Mouse (Mus musculus) adipocyte (in vitro differentiated cells): ENCODE measurements at regions not wholly inside any gene's neighbourhood (a gene's known extent, or its start where the extent isn't known, plus 50 kb on each side); places are given as distances from the start of the nearest gene placed in this dataset.

Experiments
- DNase-seq: peaks from one replicate; pipeline ENCODE4 v3.0.0-alpha.2; 2016; ENCODE audit warnings: low spot score

GRCm38 (mm10) chr14:99614748-99615147, 316.3 kb downstream of the Klf5 start:
- DNase-seq: no peak

GRCm38 (mm10) chr14:99616655-99617335, 318.3 kb downstream of the Klf5 start:
- DNase-seq: no peak

- no peak for DNase-seq
Measured at GRCm38 (mm10) chr14:99617374-99617773, 318.9 kb downstream of the Klf5 start.

GRCm38 (mm10) chr14:99621538-99621937, 323.0 kb downstream of the Klf5 start:
- no peak for DNase-seq

GRCm38 (mm10) chr14:99624380-99625327, 326.2 kb downstream of the Klf5 start:
- DNase-seq: peak; percentile 24

GRCm38 (mm10) chr14:99627615-99628014, 329.1 kb downstream of the Klf5 start:
- no peak for DNase-seq

GRCm38 (mm10) chr14:99631092-99631491, 332.6 kb downstream of the Klf5 start:
- no peak for DNase-seq

GRCm38 (mm10) chr14:99632444-99632843, 334.0 kb downstream of the Klf5 start:
- DNase-seq: no peak

GRCm38 (mm10) chr14:99635556-99636150, 337.2 kb downstream of the Klf5 start:
- no peak for DNase-seq

GRCm38 (mm10) chr14:99641475-99642453, 343.3 kb downstream of the Klf5 start:
- no peak for DNase-seq

GRCm38 (mm10) chr14:99646323-99646722, 347.8 kb downstream of the Klf5 start:
- no peak for DNase-seq

- no peak for DNase-seq
Measured at GRCm38 (mm10) chr14:99674399-99674798, 375.9 kb downstream of the Klf5 start.

- no peak for DNase-seq
Measured at GRCm38 (mm10) chr14:99687062-99687806, 388.7 kb downstream of the Klf5 start.

- DNase-seq: no peak
Measured at GRCm38 (mm10) chr14:99688415-99688814, 389.9 kb downstream of the Klf5 start.

GRCm38 (mm10) chr14:99696301-99696700, 397.8 kb downstream of the Klf5 start:
- DNase-seq: no peak

- no peak for DNase-seq
Measured at GRCm38 (mm10) chr14:99699545-99699944, 401.1 kb downstream of the Klf5 start.

- no peak for DNase-seq
Measured at GRCm38 (mm10) chr14:99706004-99706403, 407.5 kb downstream of the Klf5 start.

GRCm38 (mm10) chr14:99708066-99708465, 409.6 kb downstream of the Klf5 start:
- DNase-seq: peak; percentile 14

- DNase-seq: no peak
Measured at GRCm38 (mm10) chr14:99709764-99710163, 411.3 kb downstream of the Klf5 start.

GRCm38 (mm10) chr14:99710656-99711177, 412.2 kb downstream of the Klf5 start:
- DNase-seq: no peak

GRCm38 (mm10) chr14:99712624-99713023, 414.1 kb downstream of the Klf5 start:
- DNase-seq: no peak
